Mouse (Mus musculus): ENCODE data around the gene Tns1.
A peak's percentile ranks its signal among the peaks of the same experiment; 100 is the strongest.

Tns1 gene

DNA sequence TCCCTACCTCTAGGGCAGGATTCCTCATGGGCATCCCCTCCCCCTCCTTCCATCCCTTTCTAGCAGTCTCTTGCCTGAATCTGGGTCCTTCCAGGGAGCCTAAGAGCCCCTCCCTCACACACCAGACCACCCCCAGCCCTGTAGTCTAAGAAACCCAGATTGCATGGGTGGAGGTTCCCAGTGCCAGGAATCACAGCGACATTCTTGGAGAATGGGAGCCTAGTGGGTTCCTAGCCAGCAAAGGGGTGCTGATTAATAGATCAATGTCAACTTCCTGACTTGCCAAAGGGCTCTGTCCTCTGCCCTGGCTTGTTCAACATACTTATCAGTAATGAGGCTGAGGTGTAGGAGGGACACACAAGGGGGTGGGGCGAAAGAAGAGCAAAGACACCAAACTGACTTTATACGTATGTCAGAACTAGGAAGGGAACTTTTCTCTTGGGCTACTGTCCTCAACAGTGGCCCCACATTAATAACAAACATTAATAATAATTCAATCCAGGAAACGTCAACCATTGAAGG is 80.6 kb downstream of the Tns1 start:
- TF ChIP-seq NANOG (IDR thresholded peaks at IDR 0.05; ENCODE audit: borderline replicate concordance, low read length), result no peak
- TF ChIP-seq CTCF (conservative IDR thresholded peaks at IDR 0.05; ENCODE audit: low read length), result no peak
- TF ChIP-seq POU5F1 (IDR thresholded peaks at IDR 0.05; ENCODE audit: borderline replicate concordance, low read length), result no peak
- peaks cover 13% of the 10 kb centered on the region for H3K4me1 ChIP-seq (replicated peaks; ENCODE audit: low read depth, low read length)
- H3K27me3 ChIP-seq (ENCODE audit: insufficient read depth, low read length), result peaks cover 57% of the 10 kb centered on the region
- no peaks in the 10 kb centered on the region for H3K9me3 ChIP-seq (ENCODE audit: low read length)
- H3K4me3 ChIP-seq (replicated peaks; ENCODE audit: low read length), result no peak overlapping the region
- no peaks in the 10 kb centered on the region for H3K36me3 ChIP-seq (ENCODE audit: insufficient read depth, low read length)

DNA sequence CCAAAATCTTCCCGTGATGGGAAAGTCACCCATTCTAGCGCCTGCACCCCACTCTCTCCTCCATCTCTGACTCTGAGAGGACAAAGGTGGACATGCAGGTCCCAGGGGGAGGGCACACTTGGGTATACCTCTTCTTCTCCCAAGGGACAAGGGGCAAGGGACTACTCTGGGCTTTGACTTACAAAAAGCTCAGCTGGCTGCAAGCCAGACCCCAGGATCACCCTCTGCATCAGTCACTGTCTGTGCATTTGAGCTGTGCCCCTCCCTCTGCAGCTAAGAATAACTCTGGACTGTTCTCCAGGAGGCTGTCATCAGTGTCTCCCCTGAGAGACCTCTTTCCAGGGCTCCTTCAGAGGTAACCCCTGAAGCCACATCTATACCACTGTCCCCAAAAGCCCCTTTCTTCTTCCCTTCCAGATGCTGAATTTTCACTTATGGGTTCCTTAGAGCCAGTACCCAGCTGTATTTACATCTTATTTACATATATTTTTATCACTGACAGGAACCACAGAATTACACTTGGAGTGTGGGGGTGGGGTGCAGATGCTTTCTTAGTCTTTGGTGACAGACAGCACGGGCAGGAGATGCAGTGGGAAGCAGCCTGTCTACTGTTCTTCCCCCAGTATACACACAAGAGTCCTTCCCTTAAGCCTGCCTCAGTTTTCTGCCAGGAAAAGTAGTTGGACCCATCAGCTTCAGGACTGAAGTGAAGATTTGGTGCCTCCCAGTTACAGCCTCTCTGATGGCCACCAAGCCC is 81.4 kb downstream of the Tns1 start:
- H3K27me3 ChIP-seq (ENCODE audit: insufficient read depth, low read length), result peaks cover 64% of the 10 kb centered on the region
- no peaks in the 10 kb centered on the region for H3K9me3 ChIP-seq (ENCODE audit: low read length)
- H3K4me3 ChIP-seq (replicated peaks; ENCODE audit: low read length), result no peak overlapping the region
- no peak for TF ChIP-seq CTCF (conservative IDR thresholded peaks at IDR 0.05; ENCODE audit: low read length)
- H3K4me1 ChIP-seq (replicated peaks; ENCODE audit: low read depth, low read length), result peaks cover 13% of the 10 kb centered on the region
- no peaks in the 10 kb centered on the region for H3K36me3 ChIP-seq (ENCODE audit: insufficient read depth, low read length)

DNA sequence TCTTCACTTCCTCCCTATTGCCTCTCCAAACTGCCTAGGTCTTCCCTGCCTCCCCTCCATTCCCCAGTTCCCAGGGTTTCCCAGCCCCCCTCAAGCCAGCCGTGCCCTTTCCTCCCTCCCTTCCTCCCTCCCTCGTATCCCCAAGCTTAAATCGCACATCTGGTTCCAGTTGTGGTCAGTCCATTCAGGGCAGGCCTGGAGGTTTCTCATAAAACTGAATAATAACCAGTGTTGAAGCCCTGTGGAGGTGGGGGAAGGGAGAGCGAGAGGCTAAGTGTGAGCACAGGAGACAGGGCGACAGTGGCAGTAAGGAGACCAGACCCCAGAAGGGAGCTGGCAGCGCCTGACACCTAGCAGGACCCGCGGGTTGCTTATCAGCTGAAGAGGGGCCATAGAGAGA is 82.6 kb downstream of the Tns1 start:
- H3K4me1 ChIP-seq (replicated peaks; ENCODE audit: low read depth, low read length), result peaks cover 18% of the 10 kb centered on the region
- H3K9me3 ChIP-seq (ENCODE audit: low read length), result no peaks in the 10 kb centered on the region
- no peak for TF ChIP-seq POU5F1 (IDR thresholded peaks at IDR 0.05; ENCODE audit: borderline replicate concordance, low read length)
- TF ChIP-seq NANOG (IDR thresholded peaks at IDR 0.05; ENCODE audit: borderline replicate concordance, low read length), result no peak
- TF ChIP-seq CTCF (conservative IDR thresholded peaks at IDR 0.05; ENCODE audit: low read length), result no peak
- peaks cover 75% of the 10 kb centered on the region for H3K27me3 ChIP-seq (ENCODE audit: insufficient read depth, low read length)
- H3K4me3 ChIP-seq (replicated peaks; ENCODE audit: low read length), result no peak overlapping the region
- no peaks in the 10 kb centered on the region for H3K36me3 ChIP-seq (ENCODE audit: insufficient read depth, low read length)

GRCm38 (mm10) chr1:74041178-74041577 is 83.1 kb downstream of the Tns1 start:
- no peaks in the 10 kb centered on the region for H3K9me3 ChIP-seq (ENCODE audit: low read length)
- TF ChIP-seq POU5F1 (IDR thresholded peaks at IDR 0.05; ENCODE audit: borderline replicate concordance, low read length) (no peak), CTCF (conservative IDR thresholded peaks at IDR 0.05; ENCODE audit: low read length) (no peak), NANOG (IDR thresholded peaks at IDR 0.05; ENCODE audit: borderline replicate concordance, low read length) (no peak)
- no peak overlapping the region for H3K4me3 ChIP-seq (replicated peaks; ENCODE audit: low read length)
- no peaks in the 10 kb centered on the region for H3K36me3 ChIP-seq (ENCODE audit: insufficient read depth, low read length)
- H3K4me1 ChIP-seq (replicated peaks; ENCODE audit: low read depth, low read length), result peaks cover 23% of the 10 kb centered on the region
- H3K27me3 ChIP-seq (ENCODE audit: insufficient read depth, low read length), result peaks cover 80% of the 10 kb centered on the region

GRCm38 (mm10) chr1:74036560-74037390 is 87.5 kb downstream of the Tns1 start:
- H3K4me3 ChIP-seq (replicated peaks; ENCODE audit: low read length), result peak overlapping the region; percentile 79
- no peaks in the 10 kb centered on the region for H3K9me3 ChIP-seq (ENCODE audit: low read length)
- H3K27me3 ChIP-seq (ENCODE audit: insufficient read depth, low read length), result peaks cover 88% of the 10 kb centered on the region
- peaks cover 23% of the 10 kb centered on the region for H3K4me1 ChIP-seq (replicated peaks; ENCODE audit: low read depth, low read length)
- no peaks in the 10 kb centered on the region for H3K36me3 ChIP-seq (ENCODE audit: insufficient read depth, low read length)
- TF ChIP-seq NANOG (IDR thresholded peaks at IDR 0.05; ENCODE audit: borderline replicate concordance, low read length) (no peak), CTCF (conservative IDR thresholded peaks at IDR 0.05; ENCODE audit: low read length) (no peak), POU5F1 (IDR thresholded peaks at IDR 0.05; ENCODE audit: borderline replicate concordance, low read length) (no peak)

DNA sequence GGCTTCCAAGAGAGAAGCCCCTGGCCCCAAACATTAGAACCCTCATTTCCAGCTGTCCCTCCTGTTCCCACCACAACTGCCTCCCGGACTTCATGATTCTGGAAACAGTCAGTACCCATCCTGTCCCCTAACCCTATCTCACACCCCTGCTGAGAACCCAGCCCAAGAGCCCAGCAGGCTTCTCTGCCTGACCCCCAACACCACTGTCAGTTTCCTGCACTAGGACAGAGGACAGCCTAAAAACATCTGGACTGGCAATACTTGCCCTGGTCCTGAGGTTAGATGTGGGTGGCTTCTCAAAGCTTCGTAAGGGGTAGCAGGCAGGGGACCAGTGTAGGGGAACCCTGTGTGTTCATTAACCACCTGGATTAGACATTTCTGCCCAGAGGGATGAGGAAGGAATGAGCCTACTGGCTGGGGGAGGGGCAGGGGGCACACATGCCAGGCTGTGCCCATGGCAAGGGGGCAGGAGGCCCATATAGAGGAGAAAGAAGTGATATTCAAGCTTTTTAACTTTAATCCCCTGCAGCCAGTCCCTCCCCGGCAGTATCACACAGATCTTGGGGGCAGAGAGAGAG is 88.2 kb downstream of the Tns1 start:
- Histone ChIP-seq H3K4me3 (replicated peaks; ENCODE audit: low read length) (peak overlapping the region; percentile 79), H3K4me1 (replicated peaks; ENCODE audit: low read depth, low read length) (peaks cover 28% of the 10 kb centered on the region), H3K9me3 (ENCODE audit: low read length) (no peaks in the 10 kb centered on the region), H3K27me3 (ENCODE audit: insufficient read depth, low read length) (peaks cover 80% of the 10 kb centered on the region), H3K36me3 (ENCODE audit: insufficient read depth, low read length) (no peaks in the 10 kb centered on the region)
- no peak for TF ChIP-seq CTCF (conservative IDR thresholded peaks at IDR 0.05; ENCODE audit: low read length)
- TF ChIP-seq NANOG (IDR thresholded peaks at IDR 0.05; ENCODE audit: borderline replicate concordance, low read length), result no peak
- TF ChIP-seq POU5F1 (IDR thresholded peaks at IDR 0.05; ENCODE audit: borderline replicate concordance, low read length), result no peak

DNA sequence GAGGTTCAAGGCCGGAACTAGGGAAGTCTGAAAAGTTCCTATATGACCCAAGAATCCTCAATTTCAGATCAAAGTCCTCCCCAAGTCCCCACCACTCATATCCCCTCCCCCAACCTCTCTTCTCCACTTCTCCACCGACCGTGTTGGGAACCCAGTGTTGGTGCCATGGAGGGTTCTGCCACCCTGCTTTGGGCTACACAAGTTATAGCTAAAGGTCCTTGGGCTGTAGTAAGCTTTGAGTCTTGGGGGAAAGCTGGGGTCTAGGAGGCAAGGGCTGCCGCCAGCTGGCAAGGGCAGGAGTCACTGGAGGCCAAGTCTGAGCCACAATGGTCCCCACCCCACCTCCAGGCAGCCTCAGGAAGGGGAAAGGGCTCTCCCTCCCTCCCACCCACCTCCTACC is 88.8 kb downstream of the Tns1 start:
- H3K36me3 ChIP-seq (ENCODE audit: insufficient read depth, low read length), result no peaks in the 10 kb centered on the region
- no peak overlapping the region for H3K4me3 ChIP-seq (replicated peaks; ENCODE audit: low read length)
- peaks cover 75% of the 10 kb centered on the region for H3K27me3 ChIP-seq (ENCODE audit: insufficient read depth, low read length)
- H3K9me3 ChIP-seq (ENCODE audit: low read length), result no peaks in the 10 kb centered on the region
- peaks cover 33% of the 10 kb centered on the region for H3K4me1 ChIP-seq (replicated peaks; ENCODE audit: low read depth, low read length)
- no peak for TF ChIP-seq NANOG (IDR thresholded peaks at IDR 0.05; ENCODE audit: borderline replicate concordance, low read length)
- TF ChIP-seq CTCF (conservative IDR thresholded peaks at IDR 0.05; ENCODE audit: low read length), result no peak
- no peak for TF ChIP-seq POU5F1 (IDR thresholded peaks at IDR 0.05; ENCODE audit: borderline replicate concordance, low read length)

DNA sequence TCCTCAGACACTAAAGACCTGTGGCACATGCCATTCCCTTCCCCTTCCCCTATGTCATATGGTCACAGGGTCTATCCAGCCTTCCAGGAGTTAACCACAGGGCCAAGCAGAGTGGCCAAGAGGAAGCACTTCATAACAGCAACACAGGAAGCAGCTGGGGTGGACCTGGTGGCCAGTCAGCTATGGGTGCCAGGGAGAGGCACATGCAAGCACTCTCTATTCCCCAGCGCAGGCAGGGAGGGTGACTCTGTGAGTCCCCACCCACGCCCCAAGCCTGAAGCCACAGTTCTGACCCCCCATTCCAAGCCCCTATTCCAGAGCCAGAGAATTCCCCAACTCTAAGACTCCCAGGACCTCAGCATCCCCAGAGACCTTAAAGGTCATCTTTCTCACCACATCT is 89.5 kb downstream of the Tns1 start:
- peaks cover 72% of the 10 kb centered on the region for H3K27me3 ChIP-seq (ENCODE audit: insufficient read depth, low read length)

More for the DNA sequence above, 89.5 kb downstream of the Tns1 start:
- TF ChIP-seq CTCF (conservative IDR thresholded peaks at IDR 0.05; ENCODE audit: low read length), result no peak
- TF ChIP-seq NANOG (IDR thresholded peaks at IDR 0.05; ENCODE audit: borderline replicate concordance, low read length), result no peak
- no peak for TF ChIP-seq POU5F1 (IDR thresholded peaks at IDR 0.05; ENCODE audit: borderline replicate concordance, low read length)
- no peaks in the 10 kb centered on the region for H3K9me3 ChIP-seq (ENCODE audit: low read length)
- H3K4me1 ChIP-seq (replicated peaks; ENCODE audit: low read depth, low read length), result peaks cover 38% of the 10 kb centered on the region
- no peak overlapping the region for H3K4me3 ChIP-seq (replicated peaks; ENCODE audit: low read length)
- no peaks in the 10 kb centered on the region for H3K36me3 ChIP-seq (ENCODE audit: insufficient read depth, low read length)

Data from E14TG2a.4 (cell line).